Mouse (Mus musculus) inflammation-experienced regulatory T-cells, adult 6 months (primary cell): ENCODE measurements at regions not wholly inside any gene's neighbourhood (a gene's known extent, or its start where the extent isn't known, plus 50 kb on each side); places are given as distances from the start of the nearest gene placed in this dataset.
"Not testable (repeated sequence)": the region's sequence is repeated elsewhere in the genome, so short reads cannot be mapped to it uniquely, and the experiment has no call there.

Source experiments
- ATAC-seq: one replicate; pipeline ENCODE4 v1.8.0; 2017

DNA sequence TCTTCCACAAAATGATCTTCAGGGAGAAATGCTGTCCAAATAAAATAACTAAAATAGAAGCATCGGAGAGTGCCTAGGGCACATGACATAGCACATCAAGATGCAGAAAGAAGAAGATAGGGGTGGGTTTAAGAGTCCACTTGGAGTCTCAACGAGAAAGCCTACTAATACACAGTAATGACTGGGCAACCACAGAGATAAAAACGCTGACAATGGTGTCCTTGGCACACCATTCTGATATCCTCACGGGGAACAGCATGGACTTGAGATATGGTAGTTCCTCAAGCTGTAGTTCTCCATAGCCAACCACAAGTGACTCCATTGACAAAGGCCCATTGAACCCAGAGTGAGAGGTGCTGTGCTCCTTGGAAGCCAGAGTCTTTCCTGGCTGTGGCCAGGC, 105.8 kb downstream of the Dad1 start:
- no peak for ATAC-seq

DNA sequence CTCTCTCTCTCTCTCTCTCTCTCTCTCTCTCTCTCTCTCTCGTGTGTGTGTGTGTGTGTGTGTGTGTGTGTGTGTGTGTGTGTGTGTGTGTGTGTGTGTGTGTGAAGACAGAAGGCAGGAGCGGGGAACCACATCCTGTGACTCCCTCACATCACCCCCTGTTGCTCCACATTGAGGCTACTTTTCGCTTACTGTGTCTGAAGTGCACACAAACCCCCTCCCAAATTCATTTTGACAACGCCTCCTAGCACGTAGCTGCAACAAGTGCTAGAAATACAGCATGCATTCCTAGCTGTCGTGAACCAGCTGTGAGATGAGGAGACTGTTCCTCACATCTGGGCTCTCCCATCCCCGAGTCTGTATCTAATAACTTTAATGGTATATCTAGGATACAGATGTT, 106.4 kb downstream of the Dad1 start:
- ATAC-seq = no peak

DNA sequence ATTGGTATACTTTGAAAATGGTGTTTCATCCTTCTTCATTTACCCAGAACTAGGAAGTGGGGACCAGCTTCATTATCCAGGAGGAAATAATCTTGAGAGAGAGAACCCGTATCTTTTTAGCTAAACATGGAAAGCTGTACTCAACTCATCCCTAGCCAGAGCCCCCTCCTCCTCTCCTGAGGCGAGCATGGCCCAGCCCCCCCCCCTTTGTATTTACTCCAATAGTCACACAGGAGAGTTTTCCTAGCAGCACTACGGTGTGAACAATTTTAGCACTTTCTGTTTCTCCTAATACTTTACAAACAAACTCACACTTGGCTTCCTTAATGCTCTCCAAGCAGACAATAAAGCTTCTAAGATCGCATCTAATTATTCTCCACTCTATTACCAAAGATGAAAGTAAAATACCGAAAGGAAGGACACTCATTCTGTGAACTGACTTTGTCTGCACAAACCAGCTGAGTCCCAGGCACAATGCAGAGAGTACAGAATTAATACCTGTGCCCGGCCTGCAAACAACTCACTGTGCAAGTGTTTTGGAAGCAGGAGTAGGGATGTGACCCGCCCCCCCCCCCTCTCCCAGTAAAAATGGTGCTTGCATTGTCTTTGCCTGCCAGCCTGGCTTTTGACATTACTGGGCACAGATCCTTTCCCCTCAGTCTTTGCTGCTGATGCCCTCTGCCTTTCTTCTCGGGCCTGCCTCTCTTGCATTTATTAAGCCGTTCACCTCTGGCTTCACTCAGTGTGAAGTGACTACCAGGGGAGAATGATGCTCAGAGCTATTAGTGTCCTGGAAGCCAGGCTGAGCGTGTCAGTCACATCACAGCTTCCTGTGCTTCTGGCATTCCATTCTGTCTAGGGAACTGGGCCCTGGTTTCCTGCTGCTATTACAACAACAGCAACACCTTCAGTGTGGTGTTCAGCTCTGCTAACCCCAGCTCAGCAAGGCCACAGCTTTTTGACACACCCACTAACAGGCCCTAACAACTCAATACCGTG, 107.9 kb downstream of the Dad1 start:
- no peak for ATAC-seq

DNA sequence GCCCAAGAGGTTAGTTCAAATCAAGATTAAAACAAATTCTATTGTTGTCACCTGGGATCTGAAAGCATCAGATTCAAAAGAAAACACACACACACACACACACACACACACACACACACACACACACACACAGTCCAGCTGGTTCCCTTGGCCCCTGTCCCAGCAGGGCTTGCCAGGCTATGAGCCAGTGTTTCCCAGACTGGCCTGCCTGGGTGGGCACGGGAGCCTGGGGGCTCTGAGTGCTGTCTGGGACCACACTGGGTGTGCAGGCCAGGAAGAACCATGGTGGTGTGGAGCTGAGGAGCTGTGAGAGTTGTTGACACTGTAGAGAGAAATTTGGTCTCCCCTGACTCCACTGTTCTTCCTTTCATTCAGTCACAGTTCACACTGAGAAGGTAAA, 110.1 kb downstream of the Dad1 start:
- no peak for ATAC-seq

DNA sequence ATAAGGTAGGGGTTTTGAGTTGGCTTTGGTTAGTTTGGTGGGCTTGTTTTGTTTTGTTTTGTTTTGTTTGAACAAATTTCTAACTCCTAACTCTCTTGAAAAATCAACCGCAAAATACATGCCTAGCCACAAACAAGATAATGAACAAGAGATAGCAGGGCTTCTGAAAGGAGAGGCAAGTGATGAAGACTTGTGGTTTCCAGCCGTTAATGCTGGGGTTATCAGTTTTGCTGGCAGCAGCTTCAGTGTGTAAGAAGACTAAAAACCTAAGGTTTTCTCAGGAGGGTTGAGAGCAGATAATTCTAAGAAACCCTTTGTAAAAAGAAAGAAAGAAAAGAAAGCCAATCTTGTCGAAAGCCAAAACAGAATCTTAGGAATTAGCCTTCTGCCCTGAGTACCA, 115.6 kb downstream of the Dad1 start:
- no peak for ATAC-seq

DNA sequence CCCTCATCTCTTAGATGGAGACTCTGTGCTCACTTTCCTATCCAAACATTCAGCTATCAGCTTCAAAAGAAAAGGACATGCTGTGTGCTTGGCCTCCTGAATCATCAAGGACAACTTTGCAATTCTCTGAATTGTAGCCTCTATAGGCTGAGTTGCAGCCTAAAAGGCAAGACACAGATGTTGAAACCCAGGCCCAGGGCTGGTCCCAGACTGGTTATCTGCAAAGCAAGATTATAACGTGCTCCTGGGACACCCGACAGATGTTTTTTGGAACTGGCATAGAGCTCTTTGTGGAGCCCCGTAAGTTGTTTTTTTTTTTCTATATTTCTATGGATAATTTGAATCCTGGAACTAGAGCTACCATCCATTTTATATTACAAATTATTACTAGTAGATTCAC, 117.4 kb downstream of the Dad1 start:
- no peak for ATAC-seq

DNA sequence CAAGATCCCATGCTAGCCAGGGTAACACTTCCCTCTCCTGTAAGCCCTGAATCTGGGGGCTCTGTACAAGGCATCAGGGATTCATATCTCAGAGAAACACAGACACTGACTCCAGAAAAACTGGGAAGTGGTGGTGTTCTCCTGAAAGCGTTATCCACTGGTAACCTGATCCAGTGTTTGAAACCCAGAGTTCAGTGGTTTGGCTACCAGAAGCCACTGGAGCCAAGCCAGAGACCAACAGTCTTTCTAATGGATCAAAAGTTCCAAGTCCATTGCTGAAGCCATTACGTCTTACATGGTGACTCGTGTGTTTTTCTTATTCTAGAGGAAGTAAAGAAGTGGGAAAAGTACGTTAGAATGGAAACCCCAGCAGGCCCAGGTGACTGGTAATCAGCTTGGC, 125.6 kb downstream of the Dad1 start:
- no peak for ATAC-seq

DNA sequence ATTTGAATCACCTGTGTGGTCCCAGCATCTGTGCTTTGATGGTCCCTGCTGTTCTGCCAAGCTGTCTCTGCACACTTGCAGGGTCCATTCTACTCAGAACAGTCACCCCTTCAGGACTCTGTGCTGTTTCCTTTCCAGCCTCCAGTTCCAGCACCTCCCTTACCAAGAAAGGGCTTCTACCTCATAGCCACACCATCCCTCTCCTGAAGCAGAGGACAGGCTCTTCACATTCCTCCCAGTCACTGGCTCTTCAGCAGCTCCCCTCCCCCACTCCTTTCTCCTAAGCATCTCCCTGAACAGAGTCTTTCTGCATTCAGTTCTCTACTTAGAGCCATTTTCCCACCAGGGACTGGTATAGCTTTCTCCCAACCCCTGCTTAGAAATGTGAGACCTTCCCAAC, 128.4 kb downstream of the Dad1 start:
- ATAC-seq = no peak

DNA sequence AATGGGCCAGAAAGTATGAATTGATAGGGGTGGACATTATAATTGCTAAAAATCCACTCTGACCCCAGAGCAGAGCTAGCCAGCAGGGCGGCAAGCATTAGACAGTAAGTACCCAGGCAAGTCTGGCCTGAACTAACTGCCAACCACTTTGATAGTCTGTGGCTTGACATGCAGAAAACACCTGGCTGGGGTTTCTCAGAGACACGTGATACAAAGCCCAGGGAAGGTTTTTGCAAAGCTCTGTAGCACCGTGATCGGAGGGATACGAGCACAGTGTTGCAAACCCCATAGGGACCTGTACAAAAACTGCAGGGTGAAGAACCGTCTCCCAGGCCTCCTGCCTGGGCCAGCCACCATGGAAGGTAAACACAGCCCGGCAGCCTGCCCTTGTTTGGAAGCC, 131.9 kb downstream of the Dad1 start:
- ATAC-seq = no peak

DNA sequence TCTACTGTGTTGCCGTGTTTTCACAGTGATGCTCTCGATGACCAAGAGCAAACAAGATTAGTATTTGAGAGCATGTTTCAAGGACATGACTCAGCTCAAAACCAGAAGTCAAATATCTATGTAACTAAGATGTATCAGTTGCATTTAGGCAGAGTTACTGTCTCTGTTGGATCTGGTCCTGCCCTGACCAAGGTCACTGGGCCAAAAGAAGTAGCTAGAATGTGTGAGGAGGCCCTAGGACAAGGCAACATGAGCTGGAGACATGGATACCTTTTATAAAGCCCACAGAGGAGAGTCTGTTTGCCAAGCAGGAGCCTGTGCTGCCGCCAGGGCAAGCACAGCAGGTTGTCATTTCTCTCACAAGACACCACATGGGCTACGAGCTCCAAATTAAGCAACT, 132.6 kb downstream of the Dad1 start:
- no peak for ATAC-seq

DNA sequence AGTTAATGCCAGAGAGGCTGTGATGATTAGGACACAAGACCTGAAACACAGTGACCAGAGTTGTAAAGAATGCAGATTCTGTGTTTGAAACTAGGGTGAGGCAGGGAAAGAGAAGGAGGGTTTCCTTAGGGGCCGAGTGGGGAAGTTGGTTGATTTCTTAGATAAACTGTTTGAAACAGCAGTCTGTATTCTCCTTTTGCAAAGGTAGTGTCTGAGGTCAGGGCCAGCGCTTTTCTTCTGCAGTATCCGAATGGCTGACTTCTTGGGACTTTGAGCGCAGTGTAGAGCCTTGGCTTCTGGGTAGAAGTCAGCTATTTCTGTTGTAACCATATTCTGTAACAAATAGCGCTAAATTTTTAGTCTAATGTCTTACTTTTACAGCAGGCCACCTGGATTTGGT, 133.7 kb downstream of the Dad1 start:
- no peak for ATAC-seq

DNA sequence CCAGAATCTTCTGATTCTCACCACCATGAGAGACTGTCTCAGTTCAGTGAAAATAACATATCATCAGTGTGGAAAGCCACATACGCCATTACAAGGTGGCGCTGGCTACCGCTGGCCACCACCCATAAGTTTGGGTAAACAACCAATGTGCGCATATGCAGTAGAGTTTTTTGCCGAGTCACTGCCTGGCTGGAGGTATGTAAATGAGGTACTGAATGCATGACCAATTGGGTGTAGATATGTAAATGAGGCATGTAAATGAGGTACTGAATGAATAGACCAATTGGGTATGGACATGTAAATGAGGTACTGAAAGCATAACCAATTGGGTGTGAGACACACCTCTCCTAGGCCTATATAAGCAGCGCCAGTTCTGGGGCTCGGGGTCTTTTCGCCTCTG, 136.3 kb downstream of the Dad1 start:
- ATAC-seq = not testable (repeated sequence)

DNA sequence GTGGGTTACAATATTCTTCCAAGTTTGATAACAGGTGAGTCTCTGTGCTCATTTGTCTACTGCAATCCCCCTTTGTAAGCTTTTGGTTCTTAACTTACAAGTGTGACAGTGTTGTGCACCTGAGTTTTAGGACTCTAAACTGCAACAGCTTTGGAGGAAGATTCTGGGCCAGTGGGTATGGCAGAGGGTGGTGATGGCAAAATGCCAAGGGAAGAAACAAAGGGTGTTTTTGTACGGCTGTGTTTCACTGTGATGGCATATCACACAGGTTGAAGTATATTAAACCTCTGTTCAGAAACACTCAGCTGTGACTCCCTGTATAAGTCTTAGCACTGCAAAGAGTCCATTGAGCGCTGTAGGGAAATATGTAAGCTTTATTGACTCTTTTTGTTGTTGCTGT, 140.7 kb downstream of the Dad1 start:
- no peak for ATAC-seq

DNA sequence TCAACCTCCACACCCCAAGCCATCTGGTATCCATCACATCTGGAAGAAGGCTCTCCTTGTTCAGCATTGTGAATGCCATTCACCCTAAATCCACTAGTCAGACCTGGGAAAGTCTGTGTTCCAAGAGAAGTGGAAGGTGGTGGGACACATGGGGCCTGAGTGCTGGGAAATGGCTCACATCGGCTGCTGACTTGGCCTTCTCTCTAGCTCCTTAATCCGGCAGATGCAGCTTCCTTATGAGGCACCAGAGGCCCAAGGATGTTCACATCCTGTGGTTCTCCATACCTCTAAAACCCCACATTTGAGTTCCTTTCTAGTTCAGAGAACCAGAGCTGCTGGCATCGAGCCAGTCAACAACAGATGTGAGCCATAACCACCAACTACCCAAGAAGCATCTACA, 142.9 kb downstream of the Dad1 start:
- ATAC-seq = no peak

DNA sequence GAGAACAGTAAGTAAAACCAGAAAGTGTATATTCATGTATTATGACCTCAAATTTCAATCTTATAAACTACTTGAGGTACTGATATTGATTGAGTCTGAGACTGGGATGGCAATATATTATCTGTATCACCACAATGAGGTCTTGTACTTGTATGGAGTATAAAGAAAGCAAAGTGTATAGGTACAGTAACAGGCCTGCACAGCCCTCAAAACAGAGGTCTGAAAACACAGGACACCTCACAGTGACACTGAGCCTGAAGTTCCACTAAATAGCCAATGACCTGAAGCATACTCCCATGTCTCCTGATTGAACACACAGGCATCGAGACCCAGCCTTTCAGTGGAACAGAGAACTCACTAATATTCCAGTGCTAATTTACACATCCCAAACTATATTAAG, 144.8 kb downstream of the Dad1 start:
- ATAC-seq = no peak

DNA sequence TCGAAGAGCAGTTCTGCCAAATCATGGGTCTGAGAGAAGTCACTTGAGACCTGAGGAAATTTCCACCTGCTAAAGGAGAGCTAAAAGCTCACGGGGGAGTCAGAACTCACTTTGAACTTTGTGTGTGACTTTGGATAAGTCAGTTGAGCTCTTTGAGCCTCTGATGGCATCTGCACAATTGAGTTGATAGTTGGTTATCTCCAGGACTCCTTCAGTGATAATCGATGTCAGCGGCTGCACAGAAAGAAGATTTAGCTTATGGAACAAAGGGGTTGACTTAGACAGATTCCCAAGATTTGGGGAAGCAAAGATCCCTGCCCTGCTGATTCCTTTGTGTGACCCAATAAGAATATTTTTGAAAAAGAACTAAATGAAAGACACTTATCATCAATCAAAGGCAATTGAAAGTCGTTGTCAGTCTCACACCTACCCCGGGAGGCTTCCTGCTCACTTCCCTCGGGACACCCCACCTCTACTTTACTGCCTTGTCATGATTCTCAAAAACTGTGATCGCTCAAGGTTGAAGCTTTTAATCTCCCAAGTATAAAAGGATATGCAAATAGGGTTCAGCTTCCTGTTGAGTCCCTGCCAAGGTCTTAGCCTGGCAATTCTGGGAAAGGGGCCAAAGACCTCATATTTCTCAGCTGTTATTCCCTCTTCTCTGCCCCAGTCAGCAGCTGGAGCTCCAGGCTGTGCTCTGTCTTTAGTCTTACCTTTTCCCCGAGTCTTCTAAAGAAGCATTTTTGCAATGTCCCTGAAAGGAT, 145.4 kb downstream of the Dad1 start:
- ATAC-seq = no peak

DNA sequence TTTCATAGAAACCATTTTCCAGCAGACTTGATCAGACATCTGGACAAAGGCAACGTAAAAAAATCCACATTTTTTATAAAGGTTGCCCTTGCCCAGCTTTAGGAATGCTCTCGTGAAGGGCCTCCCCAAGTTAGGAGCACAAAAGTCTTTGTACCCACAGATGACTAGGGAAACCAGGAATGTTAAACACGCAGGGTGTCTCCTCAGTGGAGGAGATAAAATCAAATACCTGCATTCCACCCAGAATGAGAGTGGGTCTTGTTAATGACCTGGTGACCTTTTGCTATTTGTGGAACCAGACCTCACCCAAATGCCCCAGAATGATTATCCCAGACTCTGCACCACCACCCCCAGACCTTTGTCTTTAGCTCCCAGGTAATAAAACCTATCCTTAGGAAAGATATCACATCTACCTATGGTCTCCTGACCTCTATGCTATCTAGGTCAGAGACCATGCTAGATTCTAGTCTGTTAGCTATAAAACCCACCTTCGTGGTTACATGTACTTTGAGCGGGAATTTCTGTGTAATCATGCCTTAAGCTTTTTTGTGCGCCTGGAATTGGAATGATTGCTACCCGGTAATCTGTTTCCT, 146.6 kb downstream of the Dad1 start:
- no peak for ATAC-seq

DNA sequence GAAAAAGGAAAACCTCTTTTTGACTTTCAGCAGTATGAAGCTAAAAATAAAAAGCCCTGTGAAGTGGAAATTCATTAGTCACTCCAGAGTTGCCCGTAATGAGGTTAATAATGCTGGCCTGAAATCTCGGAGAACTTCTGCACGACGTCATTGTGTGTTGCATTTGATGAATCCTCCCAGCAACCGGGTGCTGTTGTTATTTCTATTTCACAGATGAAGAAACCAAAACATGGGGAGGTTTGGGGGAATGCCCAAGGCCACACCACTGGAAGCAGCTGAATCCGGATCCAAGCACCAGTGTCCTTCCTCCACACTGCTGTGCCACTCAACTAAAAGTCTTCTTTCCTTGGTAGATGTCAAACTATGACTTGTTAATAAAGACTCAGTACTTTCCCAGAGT, 149.7 kb downstream of the Dad1 start:
- ATAC-seq = no peak

DNA sequence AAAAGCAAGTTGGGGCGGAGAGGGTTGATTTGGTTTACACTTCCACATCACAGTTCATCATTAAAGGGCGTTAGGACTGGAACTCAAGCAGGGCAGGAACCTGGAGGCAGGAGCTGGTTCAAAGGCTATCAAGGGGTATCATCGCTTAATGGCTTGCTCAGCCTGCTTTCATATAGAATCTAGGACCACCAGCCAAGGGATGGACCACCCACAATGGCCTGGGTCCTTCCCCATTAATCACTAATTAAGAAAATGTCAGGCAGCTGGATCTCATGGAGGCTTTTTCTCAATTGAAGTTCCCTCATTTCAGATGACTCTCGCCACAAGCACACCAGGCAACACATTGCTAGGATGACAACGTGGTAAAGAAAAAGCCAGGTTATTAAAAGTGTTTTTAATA, 150.4 kb downstream of the Dad1 start:
- no peak for ATAC-seq

DNA sequence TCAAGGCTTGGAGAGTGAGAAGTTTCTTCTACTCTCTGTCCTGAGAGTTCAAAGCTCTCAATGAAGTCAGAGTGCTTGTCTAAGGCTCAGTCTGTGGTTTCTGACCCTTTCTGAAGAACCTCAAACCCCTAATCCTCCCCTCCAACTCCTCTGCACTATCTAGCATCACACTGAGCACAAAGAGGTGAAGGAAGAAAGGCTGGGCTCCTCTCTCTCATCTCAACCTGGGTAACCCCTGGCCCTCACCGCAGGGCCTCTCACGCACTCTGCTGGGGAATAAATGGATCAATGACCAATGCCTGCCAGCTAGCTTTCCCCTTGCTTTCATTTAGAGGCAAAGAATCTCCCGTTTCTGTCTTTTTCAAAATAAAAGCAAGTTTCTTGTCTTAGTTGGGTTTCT, 150.8 kb downstream of the Dad1 start:
- ATAC-seq = no peak

DNA sequence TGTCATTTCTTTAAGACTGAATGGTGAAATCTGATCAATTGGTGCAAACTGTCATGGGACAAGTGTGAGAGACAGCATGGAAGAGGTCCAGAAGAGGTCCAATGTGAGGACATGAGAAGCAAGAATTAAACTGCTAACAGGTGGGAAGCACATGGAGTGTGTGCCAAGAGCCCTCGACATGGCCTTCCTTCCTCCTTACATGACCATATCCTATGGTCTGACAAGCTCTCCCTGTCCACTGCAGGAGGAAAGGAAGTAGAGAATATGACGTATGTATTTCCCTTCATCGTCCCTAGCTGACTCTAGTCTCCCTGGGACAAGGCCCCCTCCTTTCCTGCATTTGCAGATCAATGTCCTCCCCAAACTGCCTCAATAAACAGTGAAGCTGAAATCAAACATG, 152.1 kb downstream of the Dad1 start:
- ATAC-seq = no peak

DNA sequence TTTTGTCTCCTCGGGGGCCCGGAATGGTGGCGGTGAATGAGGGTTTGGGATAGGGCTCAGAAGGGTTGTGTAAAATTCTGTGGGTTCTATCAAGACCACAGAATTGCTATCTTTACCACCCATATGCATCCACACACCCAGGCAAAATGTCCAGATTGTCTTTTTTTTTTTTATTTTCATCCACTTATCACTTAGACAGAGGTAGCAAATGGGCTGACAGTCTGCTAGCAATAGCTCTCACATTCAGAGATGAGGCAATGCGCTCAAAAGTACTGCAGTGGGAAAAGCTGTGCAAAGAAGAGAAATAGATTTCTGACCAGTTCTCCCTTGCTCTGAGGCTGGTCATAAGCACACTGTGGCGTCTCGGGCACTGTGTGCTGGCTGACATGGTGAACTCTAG, 154.5 kb downstream of the Dad1 start:
- no peak for ATAC-seq

DNA sequence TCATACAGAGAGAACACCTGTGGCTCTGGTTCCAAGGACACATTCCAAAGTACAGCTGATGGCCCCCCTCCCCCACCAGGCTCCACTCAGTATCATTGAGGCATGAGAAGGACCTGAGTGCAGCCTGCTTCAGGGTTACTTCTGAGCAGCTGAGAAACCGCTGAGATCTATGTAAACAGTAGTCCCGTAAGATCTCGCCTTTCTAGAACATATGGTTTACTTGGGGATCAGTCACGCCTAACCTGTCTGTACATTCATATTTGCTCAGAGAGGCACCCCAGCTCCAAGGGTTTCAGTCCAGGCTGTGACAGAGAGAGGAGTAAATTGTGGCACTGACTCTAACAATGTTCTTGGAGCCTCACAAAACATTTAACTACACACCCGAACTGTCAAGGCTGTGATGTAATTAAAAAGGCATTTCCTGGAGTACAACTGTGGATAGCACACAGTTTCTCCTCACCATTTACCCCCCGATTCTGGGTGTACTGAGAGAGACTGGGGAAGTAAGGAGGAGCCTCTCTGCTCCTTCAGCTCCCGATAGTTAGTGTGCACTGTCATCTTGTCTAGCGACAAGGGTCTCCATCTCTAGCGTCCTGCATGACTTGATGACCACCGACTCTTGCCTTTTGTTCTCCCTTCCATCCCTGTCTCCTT, 155.7 kb downstream of the Dad1 start:
- no peak for ATAC-seq
